Mouse (Mus musculus): Measurements from ENCODE around the gene Focad.

Focad gene

DNA sequence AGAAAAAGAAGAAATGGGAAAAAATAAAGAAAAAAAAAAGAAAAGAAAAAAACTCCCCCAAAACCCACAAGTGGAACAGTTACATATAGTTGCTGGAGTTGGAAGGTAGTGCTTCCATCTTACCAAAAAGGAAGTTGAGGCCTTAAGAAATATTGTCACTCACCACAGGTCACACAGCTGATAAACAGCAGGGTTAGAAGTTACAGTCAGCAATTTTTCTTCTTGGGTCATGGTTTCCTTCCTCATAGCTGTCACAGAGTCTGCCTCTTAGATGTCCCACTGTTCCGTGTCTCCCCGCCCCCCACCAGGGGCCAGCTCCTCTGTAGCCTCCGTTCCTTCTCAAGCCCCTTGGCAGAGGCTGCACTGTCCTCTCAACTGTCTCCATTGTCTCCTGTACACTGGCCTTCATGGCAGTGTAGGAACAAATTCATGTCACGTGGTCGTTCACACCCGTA lies 345.3 kb downstream of the Focad start:
- no peak for DNase-seq (ENCODE audit: extremely low read depth, insufficient read length, low spot score)

DNA sequence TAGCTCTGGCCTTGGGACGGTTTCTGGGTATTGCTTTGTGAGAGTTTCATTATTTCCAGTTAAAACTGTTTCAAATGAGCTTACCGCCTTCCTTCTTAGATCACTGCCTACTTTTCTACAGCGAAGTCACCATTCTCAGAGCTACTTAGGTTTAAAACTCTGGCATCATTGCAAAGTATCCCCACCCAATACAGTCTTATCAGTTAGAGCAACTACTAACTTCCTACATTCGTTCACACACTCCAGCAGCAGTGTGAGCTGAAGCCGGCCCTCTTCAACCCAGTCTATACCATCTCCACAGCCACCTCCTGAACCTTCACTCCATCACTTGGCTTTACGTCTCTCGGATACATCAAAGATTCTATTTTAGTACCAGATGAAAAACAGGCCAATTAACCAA lies 346.4 kb downstream of the Focad start:
- no peak for DNase-seq (ENCODE audit: extremely low read depth, insufficient read length, low spot score)

DNA sequence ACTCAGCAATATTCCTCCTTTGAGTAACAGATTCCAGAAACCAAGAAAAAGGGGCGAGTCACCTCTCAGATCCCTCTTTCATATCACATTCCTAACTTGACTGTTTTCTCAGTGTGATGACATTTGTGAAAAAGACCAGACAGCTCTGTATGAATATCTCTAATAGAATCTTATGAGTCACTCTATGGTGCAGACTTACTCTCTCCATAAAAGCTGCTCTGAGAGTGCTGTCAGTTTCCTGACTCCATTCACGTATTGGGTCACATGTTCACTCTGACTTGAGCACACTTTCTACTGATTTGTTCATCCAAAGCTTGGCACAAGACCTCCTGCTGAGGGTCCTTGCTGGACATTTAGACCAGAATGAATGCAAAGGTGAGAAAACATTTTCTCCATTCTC lies 354.5 kb downstream of the Focad start:
- peak; percentile 31 for DNase-seq (ENCODE audit: extremely low read depth, insufficient read length, low spot score)

DNA sequence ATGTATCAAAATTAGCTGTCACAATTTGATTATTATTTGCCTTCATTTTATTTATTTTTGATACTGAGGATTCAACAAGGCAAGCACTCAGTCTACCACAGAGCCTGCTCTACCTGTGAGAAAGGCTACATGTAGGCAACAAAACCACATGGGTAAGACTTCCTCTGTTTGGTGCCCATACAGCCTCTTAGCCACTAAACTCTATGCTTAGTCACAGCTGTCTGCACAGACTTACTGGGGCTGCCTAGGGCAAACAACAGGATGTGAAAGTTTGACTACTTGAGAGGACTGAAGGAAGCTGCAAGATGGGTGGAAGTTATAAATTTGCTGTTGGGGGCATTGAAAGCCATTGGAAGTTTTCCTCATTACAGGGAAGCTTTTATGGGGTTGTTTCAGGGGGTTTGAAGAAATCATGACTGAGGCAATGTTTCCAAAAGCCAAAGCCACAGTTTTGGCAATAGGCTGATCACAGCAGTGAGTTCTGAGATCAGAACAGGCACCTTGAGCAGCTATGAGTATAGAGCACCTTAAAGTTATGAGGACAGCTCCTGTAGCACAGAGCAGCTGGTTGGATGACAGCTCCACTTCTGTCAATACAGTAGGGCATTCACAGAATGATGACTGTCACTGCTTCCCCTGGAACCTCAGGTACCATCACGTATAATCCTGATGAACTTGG lies 355.8 kb downstream of the Focad start:
- DNase-seq (ENCODE audit: extremely low read depth, insufficient read length, low spot score) = no peak

DNA sequence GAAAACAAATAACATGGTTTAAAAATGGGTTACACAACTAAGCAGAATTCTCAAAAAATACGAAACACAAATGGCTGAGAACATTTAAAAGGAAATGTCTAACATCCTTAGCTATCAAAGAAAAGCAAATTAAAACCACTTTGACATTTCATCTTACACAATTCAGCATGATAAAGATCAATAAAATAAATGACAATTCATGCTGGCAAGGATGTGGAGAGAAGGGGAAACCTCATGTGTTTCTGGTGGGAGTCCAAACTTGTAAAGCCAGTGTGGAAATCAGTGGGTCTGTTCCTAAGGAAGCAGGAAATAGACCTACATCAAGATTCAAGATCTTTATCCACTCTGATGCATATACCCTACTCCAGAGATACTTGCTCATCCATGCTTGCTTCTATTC lies 363.7 kb downstream of the Focad start:
- DNase-seq (ENCODE audit: extremely low read depth, insufficient read length, low spot score) = no peak

DNA sequence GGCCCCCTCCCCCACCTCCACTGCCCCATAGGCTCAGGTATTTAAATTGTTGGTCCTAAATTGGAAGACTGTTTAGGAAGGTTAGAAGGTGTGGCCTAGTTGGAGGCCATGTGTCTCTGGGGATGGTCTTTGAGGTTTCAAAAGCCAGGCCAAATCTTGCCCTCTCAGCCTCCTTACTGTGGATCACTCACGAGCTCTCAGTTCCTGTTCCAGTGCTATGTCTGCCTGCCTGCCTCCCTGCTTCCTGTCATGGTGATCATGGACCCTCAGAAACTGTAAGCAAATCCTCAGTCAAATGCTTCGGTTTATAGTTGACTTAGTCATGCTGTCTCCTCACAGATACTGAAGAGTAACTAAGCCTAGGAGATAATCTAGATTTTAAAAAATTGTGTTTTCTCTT lies 364.2 kb downstream of the Focad start:
- no peak for DNase-seq (ENCODE audit: extremely low read depth, insufficient read length, low spot score)
